Mouse (Mus musculus): ENCODE data around the gene Aipl1. TPM values are rescaled to one million over a fixed set of nuclear protein-coding genes. Genes with fewer than 3 reads are reported as not detected.
A peak's percentile ranks its signal among the peaks of the same experiment; 100 is the strongest.
"Not testable (repeated sequence)": the region's sequence is repeated elsewhere in the genome, so short reads cannot be mapped to it uniquely, and the experiment has no call there.

Aipl1 gene
- total and polyA plus RNA-seq, 2 experiments from 2014 or later = 0.34 TPM; not detected in 1

- Histone ChIP-seq H3K4me2 (ENCODE audit: low read depth, low read length) (peak overlapping the region; percentile 34; the same call in 1 of the 2 replicates), H3K4me1 (ENCODE audit: insufficient read depth, low read length) (peaks cover 9% of the 10 kb centered on the region), H3K9me3 (ENCODE audit: low read length) (no peaks in the 10 kb centered on the region), H3K9ac (replicated peaks; ENCODE audit: low read length) (0 out of 2 replicates have a peak overlapping the region, but pooled peaks have one; percentile 17), H3K4me3 (ENCODE audit: low read length) (no peak overlapping the region), H3K36me3 (ENCODE audit: insufficient read depth, low read length) (no peaks in the 10 kb centered on the region), H3K27me3 (ENCODE audit: insufficient read depth, low read length) (no peaks in the 10 kb centered on the region; the same call in 1 of the 2 replicates), H3K27ac (no peak overlapping the region)
- 34% methylated on average over 11 of the region's 11 CpGs for WGBS
- DNase-seq (ENCODE audit: low spot score) (peak; percentile 59), ATAC-seq (no peak)
- no peak for TF ChIP-seq CTCF (IDR thresholded peaks at IDR 0.05; ENCODE audit: low read depth)
Measured at GRCm38 (mm10) chr11:71996805-71997204, 40.5 kb downstream of the Aipl1 start.

GRCm38 (mm10) chr11:71995968-71996511, 41.3 kb downstream of the Aipl1 start:
- no peaks in the 10 kb centered on the region for H3K36me3 ChIP-seq (ENCODE audit: insufficient read depth, low read length)
- no peak overlapping the region for H3K9ac ChIP-seq (replicated peaks; ENCODE audit: low read length)
- no peak overlapping the region for H3K4me3 ChIP-seq (ENCODE audit: low read length)
- 20% methylated on average over 9 of the region's 9 CpGs for WGBS
- peaks cover 9% of the 10 kb centered on the region for H3K4me1 ChIP-seq (ENCODE audit: insufficient read depth, low read length)
- DNase-seq (ENCODE audit: low spot score) (peak; percentile 80), ATAC-seq (peak; percentile 88)
- H3K9me3 ChIP-seq (ENCODE audit: low read length) = no peaks in the 10 kb centered on the region
- H3K27me3 ChIP-seq (ENCODE audit: insufficient read depth, low read length) = no peaks in the 10 kb centered on the region; the same call in 1 of the 2 replicates
- peak overlapping the region; percentile 41; the same call in 1 of the 2 replicates for H3K27ac ChIP-seq
- peak overlapping the region; percentile 34 for H3K4me2 ChIP-seq (ENCODE audit: low read depth, low read length)
- TF ChIP-seq CTCF (IDR thresholded peaks at IDR 0.05; ENCODE audit: low read depth) = no peak

GRCm38 (mm10) chr11:71992438-71992837, 44.9 kb downstream of the Aipl1 start:
- Histone ChIP-seq H3K27me3 (ENCODE audit: insufficient read depth, low read length) (no peaks in the 10 kb centered on the region; the same call in 1 of the 2 replicates), H3K27ac (no peak overlapping the region), H3K9me3 (ENCODE audit: low read length) (no peaks in the 10 kb centered on the region), H3K36me3 (ENCODE audit: insufficient read depth, low read length) (no peaks in the 10 kb centered on the region), H3K4me3 (ENCODE audit: low read length) (no peak overlapping the region), H3K4me1 (ENCODE audit: insufficient read depth, low read length) (peaks cover 9% of the 10 kb centered on the region), H3K4me2 (ENCODE audit: low read depth, low read length) (no peak overlapping the region), H3K9ac (replicated peaks; ENCODE audit: low read length) (no peak overlapping the region)
- WGBS = 94% methylated on average over 12 of the region's 12 CpGs
- DNase-seq (ENCODE audit: low spot score) = no peak
- no peak for ATAC-seq
- no peak for TF ChIP-seq CTCF (IDR thresholded peaks at IDR 0.05; ENCODE audit: low read depth)

- ATAC-seq (no peak), DNase-seq (ENCODE audit: low spot score) (peak; percentile 77)
- H3K4me3 ChIP-seq (ENCODE audit: low read length) = no peak overlapping the region
- H3K4me1 ChIP-seq (ENCODE audit: insufficient read depth, low read length) = peaks cover 9% of the 10 kb centered on the region
- peak; percentile 76 for TF ChIP-seq CTCF (IDR thresholded peaks at IDR 0.05; ENCODE audit: low read depth)
- no peaks in the 10 kb centered on the region for H3K36me3 ChIP-seq (ENCODE audit: insufficient read depth, low read length)
- H3K27ac ChIP-seq = no peak overlapping the region
- no peak overlapping the region for H3K9ac ChIP-seq (replicated peaks; ENCODE audit: low read length)
- H3K4me2 ChIP-seq (ENCODE audit: low read depth, low read length) = no peak overlapping the region
- 35% methylated on average over 5 of the region's 5 CpGs for WGBS
- no peaks in the 10 kb centered on the region; the same call in 1 of the 2 replicates for H3K27me3 ChIP-seq (ENCODE audit: insufficient read depth, low read length)
- no peaks in the 10 kb centered on the region for H3K9me3 ChIP-seq (ENCODE audit: low read length)
Measured at GRCm38 (mm10) chr11:71991541-71991940, 45.8 kb downstream of the Aipl1 start.

- not testable (repeated sequence) for H3K9ac ChIP-seq (replicated peaks; ENCODE audit: low read length); H3K27me3 ChIP-seq (ENCODE audit: insufficient read depth, low read length); DNase-seq (ENCODE audit: low spot score); H3K36me3 ChIP-seq (ENCODE audit: insufficient read depth, low read length); H3K4me2 ChIP-seq (ENCODE audit: low read depth, low read length); H3K4me3 ChIP-seq (ENCODE audit: low read length); ATAC-seq; H3K9me3 ChIP-seq (ENCODE audit: low read length); H3K27ac ChIP-seq
- 62% methylated on average over 5 of the region's 5 CpGs for WGBS
- peaks cover 17% of the 10 kb centered on the region for H3K4me1 ChIP-seq (ENCODE audit: insufficient read depth, low read length)
Measured at GRCm38 (mm10) chr11:71989407-71989806, 47.9 kb downstream of the Aipl1 start.

GRCm38 (mm10) chr11:71987159-71988150, 49.9 kb downstream of the Aipl1 start:
- no peaks in the 10 kb centered on the region for H3K36me3 ChIP-seq (ENCODE audit: insufficient read depth, low read length)
- peaks cover 17% of the 10 kb centered on the region for H3K4me1 ChIP-seq (ENCODE audit: insufficient read depth, low read length)
- no peaks in the 10 kb centered on the region for H3K27me3 ChIP-seq (ENCODE audit: insufficient read depth, low read length)
- H3K9ac ChIP-seq (replicated peaks; ENCODE audit: low read length) = no peak overlapping the region
- WGBS = 76% methylated on average over 14 of the region's 14 CpGs
- DNase-seq (ENCODE audit: low spot score) = no peak
- H3K4me3 ChIP-seq (ENCODE audit: low read length) = no peak overlapping the region
- no peak for TF ChIP-seq CTCF (IDR thresholded peaks at IDR 0.05; ENCODE audit: low read depth)
- H3K27ac ChIP-seq = no peak overlapping the region
- no peak for ATAC-seq
- H3K9me3 ChIP-seq (ENCODE audit: low read length) = no peaks in the 10 kb centered on the region
- H3K4me2 ChIP-seq (ENCODE audit: low read depth, low read length) = no peak overlapping the region
